Mouse (Mus musculus) midbrain, embryonic 14.5 days (tissue): ENCODE data around the gene Slc12a5. TPM values are rescaled to one million over a fixed set of nuclear protein-coding genes. Genes with fewer than 3 reads are reported as not detected.

Source experiments
- ATAC-seq: fragments of 200-750 bp; cut with Nextera tagmentation; 2 replicates; pipeline ENCODE4 v1.8.0; 2017; ENCODE audit warnings: moderate number of reproducible peaks, moderate library complexity; ENCODE audit not compliant: low FRiP score, low TSS enrichment
- DNase-seq: peaks from one replicate; pipeline ENCODE4 v3.0.0-alpha.2; 2015
- H3K27ac ChIP-seq: fragments of 300-500 bp; sonication (generic); replicated peaks from 2 replicates; pipeline ENCODE4 v1.5.1; 2014; ENCODE audit warnings: mild to moderate bottlenecking, low read depth, low read length, moderate library complexity
- H3K27me3 ChIP-seq: fragments of 300-500 bp; sonication (generic); 2 replicates; pipeline ENCODE4 v1.6.1; 2014; ENCODE audit warnings: low read length, control low read depth, mixed read lengths; ENCODE audit not compliant: control insufficient read depth, insufficient read depth
- H3K36me3 ChIP-seq: fragments of 300-500 bp; sonication (generic); 2 replicates; pipeline ENCODE4 v1.6.1; 2014; ENCODE audit warnings: low read length, control low read depth; ENCODE audit not compliant: control insufficient read depth, insufficient read depth
- H3K4me1 ChIP-seq: fragments of 300-500 bp; sonication (generic); 2 replicates; pipeline ENCODE4 v1.6.1; 2014; ENCODE audit warnings: mild to moderate bottlenecking, antibody characterized with exemption, low read length, control low read depth; ENCODE audit not compliant: control insufficient read depth, insufficient read depth
- H3K4me2 ChIP-seq: fragments of 300-500 bp; sonication (generic); 2 replicates; pipeline ENCODE4 v1.6.1; 2014; ENCODE audit warnings: mild to moderate bottlenecking, low read length, moderate library complexity
- H3K4me3 ChIP-seq: fragments of 300-500 bp; sonication (generic); replicated peaks from 2 replicates; pipeline ENCODE4 v1.5.1; 2014; ENCODE audit warnings: low read depth, low read length
- H3K9ac ChIP-seq: fragments of 300-500 bp; sonication (generic); replicated peaks from 2 replicates; pipeline ENCODE4 v1.6.1; 2014; ENCODE audit warnings: mild to moderate bottlenecking, low read length, moderate library complexity
- H3K9me3 ChIP-seq: fragments of 300-500 bp; sonication (generic); 2 replicates; pipeline ENCODE4 v1.6.1; 2016; ENCODE audit warnings: low read length, control low read depth, mixed read lengths; ENCODE audit not compliant: control insufficient read depth
- WGBS: fragments of 180-500 bp; shearing (Covaris S2); extraction: QIAGEN DNeasy Blood & Tissue Kit; methylation state at CpG from one replicate; pipeline ENCODE4 v1.1.7; 2014; 5-methylcytosine and 5-hydroxymethylcytosine counted together
- polyA plus RNA-seq: library from polyadenylated mRNA; unstranded; fragments of >200 nt; fragmentation: Nextera tagmentation; extraction: Ambion mirVana; gene quantifications from 2 replicates; pipeline ENCODE4 v1.2.1, GENCODE M21; 2014

The Slc12a5 gene
- polyA plus RNA-seq, 1 experiment from 2014 or later, result 53.8 TPM

DNA sequence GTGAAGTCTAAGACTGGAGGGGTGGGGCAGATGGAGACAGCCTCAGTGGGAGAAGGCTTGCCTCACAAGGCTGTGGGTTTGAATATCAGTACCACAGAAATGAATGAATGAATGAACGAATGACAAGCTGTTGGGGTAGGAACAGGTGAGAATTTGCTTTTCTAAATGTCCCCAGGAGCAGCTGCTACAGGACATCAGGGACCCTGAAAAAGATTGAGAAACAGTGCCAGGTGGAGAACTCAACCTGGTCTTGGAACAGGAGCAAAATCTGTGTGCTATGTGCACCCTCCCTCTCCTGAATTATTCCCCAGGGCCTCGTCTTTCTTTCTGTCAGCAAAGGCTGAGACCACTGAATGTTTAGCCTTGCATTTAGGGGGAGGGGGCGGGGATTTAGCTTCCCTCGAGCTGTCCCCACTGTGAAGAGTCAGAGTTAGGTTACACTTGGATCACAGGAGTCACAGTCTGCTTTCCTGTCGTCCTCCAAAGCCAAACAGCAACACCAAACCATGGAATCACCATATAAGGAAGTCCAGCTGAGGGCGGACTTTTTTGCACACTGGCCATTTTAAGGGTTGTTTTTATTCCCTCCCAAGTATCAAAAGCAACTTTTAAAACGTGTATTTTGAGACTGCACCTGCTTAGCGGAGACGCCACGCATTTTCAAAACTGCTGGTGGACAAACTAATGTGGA, 20.3 kb upstream of the Slc12a5 start, which contains the start of gene Mmp9:
TSS of gene Mmp9 (plus strand) at position 641 of the 691 bp plus-strand sequence.
- Histone ChIP-seq H3K9ac (no peak within 1 kb of the TSS), H3K4me2 (no peak within 1 kb of the TSS), H3K27me3 (0 out of 2 replicates have a peak, but pooled peaks cover 4% of the 10 kb centered on the region), H3K36me3 (no peaks in the 10 kb centered on the region), H3K4me3 (no peak within 1 kb of the TSS), H3K4me1 (peaks cover 18% of the 10 kb centered on the region; the same call in 1 of the 2 replicates), H3K27ac (peak within 1 kb of the TSS; percentile 81), H3K9me3 (no peaks in the 10 kb centered on the region)
- no peak for ATAC-seq
- 26% methylated on average over 10 of the region's 10 CpGs for WGBS
- no peak for DNase-seq

DNA sequence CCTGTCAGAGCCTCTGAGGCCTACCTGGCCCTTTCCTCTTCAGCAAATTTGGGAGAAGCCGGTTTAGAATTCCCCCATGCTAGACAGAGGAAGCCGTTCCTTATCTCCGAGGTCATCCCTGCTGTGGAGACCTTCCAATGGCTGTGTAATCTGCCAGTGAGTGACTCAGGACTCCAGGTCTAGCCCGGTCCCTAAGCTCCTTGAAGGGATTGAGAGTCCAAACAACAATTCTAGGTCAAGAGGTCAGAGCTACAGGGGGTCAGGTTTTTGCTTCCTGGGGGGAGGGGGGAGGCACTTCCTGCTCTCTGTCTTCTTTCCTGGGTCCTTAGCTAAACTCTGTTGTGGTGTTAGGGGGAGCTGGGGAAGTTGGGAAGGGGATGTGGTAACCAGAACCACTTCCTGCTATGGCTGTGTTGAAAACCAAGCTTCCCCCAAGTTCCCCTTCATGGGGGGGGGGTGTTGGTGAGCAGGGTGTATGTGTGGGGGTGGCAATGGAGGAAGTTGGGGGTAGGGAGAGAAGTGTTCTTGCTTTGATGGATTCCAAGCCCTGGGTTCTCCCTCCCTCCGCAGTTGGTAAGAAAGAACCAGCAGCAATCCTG, 17.8 kb upstream of the Slc12a5 start:
- H3K4me2 ChIP-seq, result no peak overlapping the region
- WGBS, result 13% methylated on average over 5 of the region's 5 CpGs
- ATAC-seq, result no peak
- no peak for DNase-seq
- H3K9ac ChIP-seq, result no peak overlapping the region
- H3K4me1 ChIP-seq, result peaks cover 18% of the 10 kb centered on the region; the same call in 1 of the 2 replicates
- H3K27me3 ChIP-seq, result 0 out of 2 replicates have a peak, but pooled peaks cover 9% of the 10 kb centered on the region
- no peak overlapping the region for H3K27ac ChIP-seq
- H3K9me3 ChIP-seq, result no peaks in the 10 kb centered on the region
- H3K36me3 ChIP-seq, result no peaks in the 10 kb centered on the region
- H3K4me3 ChIP-seq, result no peak overlapping the region

DNA sequence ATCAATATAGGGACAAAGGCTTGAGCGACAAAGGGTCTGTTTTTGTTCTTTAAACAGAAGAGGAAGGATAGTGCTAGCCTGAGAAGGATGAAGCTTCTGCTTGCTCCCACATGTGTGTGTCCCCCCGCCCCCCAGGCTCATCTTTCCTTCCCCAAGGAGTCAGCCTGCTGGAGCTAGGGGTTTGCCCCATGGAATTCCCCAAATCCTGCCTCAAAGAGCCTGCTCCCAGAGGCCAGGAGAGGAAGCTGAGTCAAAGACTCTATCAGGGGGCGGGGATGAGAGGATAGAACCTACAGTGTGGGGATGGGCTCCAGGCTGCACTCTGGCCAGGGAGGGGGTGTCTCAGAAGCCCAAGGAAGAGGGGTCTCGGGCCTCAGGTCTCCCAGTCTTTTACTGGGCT, 13.1 kb upstream of the Slc12a5 start:
- Histone ChIP-seq H3K27me3 (peaks cover 39% of the 10 kb centered on the region), H3K4me1 (0 out of 2 replicates have a peak, but pooled peaks cover 4% of the 10 kb centered on the region), H3K4me3 (no peak overlapping the region), H3K36me3 (no peaks in the 10 kb centered on the region), H3K4me2 (no peak overlapping the region), H3K9me3 (no peaks in the 10 kb centered on the region), H3K9ac (no peak overlapping the region), H3K27ac (no peak overlapping the region)
- DNase-seq (no peak), ATAC-seq (no peak)
- WGBS, result 32% methylated on average over 4 of the region's 4 CpGs

DNA sequence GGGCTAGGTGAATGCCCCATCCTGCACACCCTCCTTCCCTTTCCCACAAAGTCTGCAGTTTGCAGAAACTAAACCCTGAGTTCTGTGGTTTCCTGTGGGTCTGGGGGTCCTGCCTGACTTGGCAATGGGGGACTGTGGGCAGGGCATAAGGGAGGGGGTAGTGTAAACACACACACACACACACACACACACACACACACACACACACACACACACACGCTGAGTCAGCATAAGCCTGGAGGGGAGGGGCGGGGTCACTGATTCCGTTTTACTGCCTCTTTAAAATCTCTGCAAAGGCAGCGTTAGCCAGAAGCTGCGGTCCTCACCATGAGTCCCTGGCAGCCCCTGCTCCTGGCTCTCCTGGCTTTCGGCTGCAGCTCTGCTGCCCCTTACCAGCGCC, 12.7 kb upstream of the Slc12a5 start:
- WGBS, result 5% methylated on average over 7 of the region's 7 CpGs
- no peak overlapping the region for H3K27ac ChIP-seq
- no peak overlapping the region for H3K9ac ChIP-seq
- H3K4me2 ChIP-seq, result no peak overlapping the region
- 0 out of 2 replicates have a peak, but pooled peaks cover 4% of the 10 kb centered on the region for H3K4me1 ChIP-seq
- DNase-seq, result no peak
- H3K36me3 ChIP-seq, result no peaks in the 10 kb centered on the region
- H3K4me3 ChIP-seq, result no peak overlapping the region
- peaks cover 42% of the 10 kb centered on the region for H3K27me3 ChIP-seq
- ATAC-seq, result no peak
- no peaks in the 10 kb centered on the region for H3K9me3 ChIP-seq

DNA sequence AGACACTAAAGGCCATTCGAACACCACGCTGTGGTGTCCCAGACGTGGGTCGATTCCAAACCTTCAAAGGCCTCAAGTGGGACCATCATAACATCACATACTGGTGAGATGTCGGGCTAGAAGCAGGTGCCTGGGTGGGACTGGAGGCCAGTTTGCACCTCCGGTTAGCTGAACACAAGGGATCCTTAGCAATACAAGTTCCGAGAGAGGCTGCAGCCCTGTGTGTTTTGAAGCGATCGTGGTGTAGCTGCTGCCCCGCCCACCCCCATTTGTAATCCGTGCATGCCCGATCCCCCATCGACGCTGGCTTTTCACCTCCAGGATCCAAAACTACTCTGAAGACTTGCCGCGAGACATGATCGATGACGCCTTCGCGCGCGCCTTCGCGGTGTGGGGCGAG, 11.6 kb upstream of the Slc12a5 start:
- Histone ChIP-seq H3K4me1 (0 out of 2 replicates have a peak, but pooled peaks cover 4% of the 10 kb centered on the region), H3K4me3 (peak overlapping the region; percentile 21), H3K9ac (0 out of 2 replicates have a peak overlapping the region, but pooled peaks have one; percentile 16), H3K4me2 (peak overlapping the region; percentile 34), H3K36me3 (no peaks in the 10 kb centered on the region), H3K27me3 (peaks cover 44% of the 10 kb centered on the region), H3K9me3 (no peaks in the 10 kb centered on the region), H3K27ac (no peak overlapping the region)
- ATAC-seq (no peak), DNase-seq (no peak)
- WGBS, result 5% methylated on average over 25 of the region's 25 CpGs

DNA sequence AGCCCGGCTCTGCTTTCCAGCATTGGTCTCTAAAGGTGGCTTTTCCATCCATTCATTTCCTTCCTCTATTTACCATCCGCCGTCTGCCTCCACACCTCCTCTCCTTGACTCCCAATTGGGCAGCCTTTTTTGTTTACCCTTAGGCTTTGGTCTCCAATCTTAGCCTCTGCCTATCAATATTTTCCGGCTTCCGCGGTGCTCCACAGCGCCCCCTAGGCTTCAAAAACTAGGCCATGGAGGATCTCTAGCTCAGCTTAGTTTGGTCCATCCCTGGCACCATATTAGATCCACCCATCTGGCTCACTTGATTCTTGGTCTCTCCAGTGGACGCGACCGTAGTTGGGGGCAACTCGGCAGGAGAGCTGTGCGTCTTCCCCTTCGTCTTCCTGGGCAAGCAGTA, 10.1 kb upstream of the Slc12a5 start:
- DNase-seq, result no peak
- WGBS, result 25% methylated on average over 13 of the region's 13 CpGs
- Histone ChIP-seq H3K27ac (no peak overlapping the region), H3K36me3 (no peaks in the 10 kb centered on the region), H3K4me3 (no peak overlapping the region), H3K4me2 (no peak overlapping the region), H3K27me3 (peaks cover 44% of the 10 kb centered on the region), H3K9me3 (no peaks in the 10 kb centered on the region), H3K4me1 (0 out of 2 replicates have a peak, but pooled peaks cover 4% of the 10 kb centered on the region), H3K9ac (no peak overlapping the region)
- ATAC-seq, result no peak

DNA sequence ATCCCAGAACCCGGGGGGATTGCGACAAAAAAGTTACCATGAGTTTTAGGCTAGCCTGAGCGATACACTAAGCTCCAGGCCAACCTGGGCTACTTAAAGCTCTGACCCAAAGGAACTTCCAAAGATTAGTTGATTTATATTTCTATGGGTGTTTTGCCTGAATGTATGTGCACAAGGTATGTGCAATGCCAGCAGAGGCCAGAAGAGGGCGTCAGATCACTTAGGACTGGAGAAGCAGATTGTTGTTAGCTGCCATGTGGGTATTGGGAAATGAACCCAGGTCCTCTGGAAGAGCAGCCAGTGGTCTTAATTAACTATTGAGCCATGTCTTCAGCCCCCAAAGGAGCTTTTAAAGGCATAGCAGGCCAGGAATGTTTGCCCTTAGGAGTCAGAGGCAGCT, 8.9 kb upstream of the Slc12a5 start:
- no peaks in the 10 kb centered on the region for H3K36me3 ChIP-seq
- no peaks in the 10 kb centered on the region for H3K9me3 ChIP-seq
- WGBS, result 82% methylated on average over 4 of the region's 4 CpGs
- no peak overlapping the region for H3K4me3 ChIP-seq
- 0 out of 2 replicates have a peak, but pooled peaks cover 4% of the 10 kb centered on the region for H3K4me1 ChIP-seq
- H3K4me2 ChIP-seq, result no peak overlapping the region
- no peak overlapping the region for H3K27ac ChIP-seq
- no peak for DNase-seq
- ATAC-seq, result no peak
- H3K9ac ChIP-seq, result no peak overlapping the region
- peaks cover 44% of the 10 kb centered on the region for H3K27me3 ChIP-seq

DNA sequence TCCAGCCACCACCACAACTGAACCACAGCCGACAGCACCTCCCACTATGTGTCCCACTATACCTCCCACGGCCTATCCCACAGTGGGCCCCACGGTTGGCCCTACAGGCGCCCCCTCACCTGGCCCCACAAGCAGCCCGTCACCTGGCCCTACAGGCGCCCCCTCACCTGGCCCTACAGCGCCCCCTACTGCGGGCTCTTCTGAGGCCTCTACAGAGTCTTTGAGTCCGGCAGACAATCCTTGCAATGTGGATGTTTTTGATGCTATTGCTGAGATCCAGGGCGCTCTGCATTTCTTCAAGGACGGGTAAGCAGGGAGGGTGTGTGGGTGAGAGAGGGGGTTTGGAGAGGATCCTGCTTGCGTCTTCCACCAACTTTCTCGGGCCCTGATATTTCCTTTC, 8.2 kb upstream of the Slc12a5 start:
- H3K27ac ChIP-seq, result no peak overlapping the region
- ATAC-seq (no peak), DNase-seq (no peak)
- 0 out of 2 replicates have a peak, but pooled peaks cover 4% of the 10 kb centered on the region for H3K4me1 ChIP-seq
- H3K4me3 ChIP-seq, result no peak overlapping the region
- no peaks in the 10 kb centered on the region for H3K36me3 ChIP-seq
- H3K9me3 ChIP-seq, result no peaks in the 10 kb centered on the region
- H3K27me3 ChIP-seq, result peaks cover 41% of the 10 kb centered on the region
- H3K4me2 ChIP-seq, result no peak overlapping the region
- H3K9ac ChIP-seq, result no peak overlapping the region
- WGBS, result 37% methylated on average over 13 of the region's 13 CpGs
